Mouse (Mus musculus): ENCODE results near the gene Copg2.

- TF ChIP-seq CTCF (IDR thresholded peaks at IDR 0.05; ENCODE audit: low read depth) (no peak), EP300 (IDR thresholded peaks at IDR 0.05; ENCODE audit: low read depth) (no peak)
Observed at GRCm38 (mm10) chr6:30748358-30748910, 148.2 kb downstream of the Copg2 start.
